Mouse (Mus musculus) v-Abl transformed pro-B cells (cell line): ENCODE results near the gene Slc22a15.

Experiments used
- in situ Hi-C, 2 experiments: fragments of 400-800 bp; cut with MboI; formaldehyde crosslinking; loops; one replicate each; pipeline ENCODE4 v1.15.1; 2025; ENCODE audit not compliant: unreplicated experiment in 2 of 2

The Slc22a15 gene

GRCm38 (mm10) chr3:101873061-101873675, 51.1 kb downstream of the Slc22a15 start:
- in situ Hi-C loops, result no loop called here

- in situ Hi-C loops, result no loop called here
Observed at GRCm38 (mm10) chr3:101871951-101872350, 52.3 kb downstream of the Slc22a15 start.

- in situ Hi-C loops, result no loop called here
Observed at GRCm38 (mm10) chr3:101867001-101867421, 57.2 kb downstream of the Slc22a15 start.

- in situ Hi-C loops, result no loop called here
Observed at GRCm38 (mm10) chr3:101861856-101862255, 62.4 kb downstream of the Slc22a15 start.

GRCm38 (mm10) chr3:101860151-101860550, 64.1 kb downstream of the Slc22a15 start:
- in situ Hi-C loops, result no loop called here

- in situ Hi-C loops, result no loop called here
Observed at GRCm38 (mm10) chr3:101859740-101860139, 64.5 kb downstream of the Slc22a15 start.

- in situ Hi-C loops, result no loop called here
Observed at GRCm38 (mm10) chr3:101854075-101854474, 70.2 kb downstream of the Slc22a15 start.

GRCm38 (mm10) chr3:101851363-101851762, 72.9 kb downstream of the Slc22a15 start:
- in situ Hi-C loops, result no loop called here

GRCm38 (mm10) chr3:101848816-101849215, 75.4 kb downstream of the Slc22a15 start, which contains the start of gene Mab21l3:
Gene Mab21l3, minus strand, starts transcription at chr3:101848959.
- in situ Hi-C loops, result no loop called here

GRCm38 (mm10) chr3:101846096-101846495, 78.2 kb downstream of the Slc22a15 start:
- in situ Hi-C loops, result no loop called here

- in situ Hi-C loops, result no loop called here
Observed at GRCm38 (mm10) chr3:101842372-101843094, 81.7 kb downstream of the Slc22a15 start.

GRCm38 (mm10) chr3:101839327-101839726, 84.9 kb downstream of the Slc22a15 start:
- in situ Hi-C loops, result no loop called here

GRCm38 (mm10) chr3:101836971-101837370, 87.3 kb downstream of the Slc22a15 start:
- in situ Hi-C loops, result no loop called here

GRCm38 (mm10) chr3:101836532-101836931, 87.7 kb downstream of the Slc22a15 start:
- in situ Hi-C loops, result no loop called here

- in situ Hi-C loops, result no loop called here
Observed at GRCm38 (mm10) chr3:101836045-101836444, 88.2 kb downstream of the Slc22a15 start.

- in situ Hi-C loops, result no loop called here
Observed at GRCm38 (mm10) chr3:101831189-101831858, 92.9 kb downstream of the Slc22a15 start.

- in situ Hi-C loops, result no loop called here
Observed at GRCm38 (mm10) chr3:101829881-101830616, 94.2 kb downstream of the Slc22a15 start.

GRCm38 (mm10) chr3:101828595-101828994, 95.7 kb downstream of the Slc22a15 start:
- in situ Hi-C loops, result no loop called here

GRCm38 (mm10) chr3:101827220-101827715, 97.0 kb downstream of the Slc22a15 start:
- in situ Hi-C loops, result no loop called here

- in situ Hi-C loops, result loop anchor here in 1 of 2 experiments (25.0 kb wide), 2 partner anchors 512 to 1612 kb away; no protein-coding TSS in a partner anchor
Observed at GRCm38 (mm10) chr3:101824338-101824737, 99.9 kb downstream of the Slc22a15 start.
